Mouse (Mus musculus) thymus, postnatal 0 days (tissue): ENCODE measurements around the gene Tusc1. TPM values are rescaled to one million over a fixed set of nuclear protein-coding genes. Genes with fewer than 3 reads are reported as not detected.
A peak's percentile ranks its signal among the peaks of the same experiment; 100 is the strongest.

ENCODE experiments used
- DNase-seq: peaks from one replicate; pipeline ENCODE4 v3.0.0-alpha.2; 2015; ENCODE audit warnings: low spot score
- polyA plus RNA-seq: library from polyadenylated mRNA; unstranded; fragments of >200 nt; fragmentation: Nextera tagmentation; extraction: Ambion mirVana; gene quantifications from 2 replicates; pipeline ENCODE4 v1.2.1, GENCODE M21; 2015

Gene Tusc1
- polyA plus RNA-seq = 2.9 and 3.3 TPM in 2 replicates

- DNase-seq = peak; percentile 43
These were observed at the start of gene Tusc1 for GRCm38 (mm10) chr4:93335118-93336003. Tusc1 (minus strand) TSS chr4:93335511.

GRCm38 (mm10) chr4:93352930-93353329 lies 17.6 kb upstream of the Tusc1 start:
- DNase-seq = no peak

- DNase-seq = no peak
These were observed 9.0 kb upstream of the Tusc1 start for GRCm38 (mm10) chr4:93344357-93344756.

- DNase-seq = no peak
These were observed 6.3 kb upstream of the Tusc1 start for GRCm38 (mm10) chr4:93341568-93341967.

GRCm38 (mm10) chr4:93337977-93338376 lies 2.7 kb upstream of the Tusc1 start:
- no peak for DNase-seq

GRCm38 (mm10) chr4:93334636-93335117 lies 634 bp downstream of the Tusc1 start:
- peak; percentile 66 for DNase-seq

- DNase-seq = no peak
These were observed 27.8 kb downstream of the Tusc1 start for GRCm38 (mm10) chr4:93307486-93307885.

GRCm38 (mm10) chr4:93286065-93286464 lies 49.2 kb downstream of the Tusc1 start:
- DNase-seq = no peak
